Mouse (Mus musculus) brain, embryonic 14.5 days (tissue): ENCODE data around the gene Gm3336.

Source experiments
- CTCF ChIP-seq: fragments of 200-500 bp; IDR thresholded peaks from 2 replicates; pipeline ENCODE4 v1.5.1; 2012; ENCODE audit warnings: inconsistent platforms, mild to moderate bottlenecking, moderate library complexity, borderline replicate concordance; ENCODE audit not compliant: insufficient read depth, insufficient read length; ENCODE audit errors: extremely low read depth
- POLR2A ChIP-seq: fragments of 200-500 bp; IDR thresholded peaks from 2 replicates; pipeline ENCODE4 v1.6.1; 2012; ENCODE audit warnings: mild to moderate bottlenecking, inconsistent platforms, borderline replicate concordance; ENCODE audit not compliant: poor library complexity, insufficient read depth, insufficient read length, severe bottlenecking; ENCODE audit errors: extremely low read depth

GRCm38 (mm10) chr8:70708281-70708680 is 10.1 kb upstream of the Gm3336 start:
- TF ChIP-seq CTCF (no peak), POLR2A (no peak)
